Mouse (Mus musculus) ES-Bruce4 (cell line): ENCODE results near the gene Scgb1c1.

Source experiments
- CTCF ChIP-seq: IDR thresholded peaks from one replicate; pipeline ENCODE4 v1.8.1; 2011; ENCODE audit warnings: low read depth, low read length
- EP300 ChIP-seq: IDR thresholded peaks from 2 replicates; pipeline ENCODE4 v1.6.1; 2011; ENCODE audit warnings: low read depth, low read length; ENCODE audit not compliant: insufficient read depth

DNA sequence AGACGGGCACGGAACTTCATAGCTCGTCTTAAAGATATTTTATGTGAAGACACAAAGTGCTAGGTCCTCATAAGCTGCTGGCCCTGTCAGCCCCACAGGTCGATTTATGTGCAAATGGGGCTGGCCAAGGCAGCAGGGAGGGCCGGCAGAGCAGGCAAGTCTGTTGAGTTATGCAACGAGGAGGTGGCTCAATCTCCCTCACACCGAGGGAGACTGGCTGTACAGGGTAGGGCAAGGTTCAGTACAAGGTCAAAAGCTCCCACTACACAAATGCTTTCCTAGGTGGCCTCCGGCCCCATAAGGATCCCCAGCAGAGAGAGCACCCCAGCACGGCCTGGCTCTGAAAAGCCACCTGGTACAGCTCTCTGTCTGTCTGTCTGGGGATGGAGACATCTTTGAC is 8.0 kb downstream of the Scgb1c1 start:
- TF ChIP-seq EP300 (no peak), CTCF (no peak)
